Mouse (Mus musculus): ENCODE measurements around the gene Plekha6. TPM values are rescaled to one million over a fixed set of nuclear protein-coding genes. Genes with fewer than 3 reads are reported as not detected.

Gene Plekha6
- polyA plus RNA-seq, 1 experiment from 2014 or later, result 2.0 TPM

DNA sequence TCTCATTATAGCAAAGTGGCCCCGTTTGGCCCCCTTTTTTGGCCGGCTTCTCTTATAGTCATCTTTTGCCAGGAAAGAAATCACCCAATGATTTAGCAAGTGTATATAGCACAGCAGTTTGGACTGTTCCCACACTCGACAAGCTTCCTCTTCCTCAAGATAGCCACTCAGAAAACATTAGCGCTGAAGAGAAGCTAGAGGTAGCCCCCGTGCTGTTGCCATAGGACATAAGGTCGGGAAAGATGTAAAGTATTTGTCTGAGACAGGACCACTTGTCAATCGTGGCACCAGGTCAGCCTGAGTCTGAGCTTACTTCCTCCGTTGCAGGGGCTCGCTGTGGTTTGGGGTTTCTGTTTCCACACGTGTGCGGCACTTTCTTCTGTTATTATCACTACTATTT, 1.1 kb downstream of the Plekha6 start:
- Histone ChIP-seq H3K4me3 (ENCODE audit: low read depth, low read length) (no peak overlapping the region), H3K27ac (replicated peaks; ENCODE audit: low read depth, low read length) (no peak overlapping the region), H3K27me3 (ENCODE audit: control insufficient read depth, insufficient read depth, low read length) (peaks cover 30% of the 10 kb centered on the region), H3K9ac (replicated peaks; ENCODE audit: low read length) (no peak overlapping the region), H3K36me3 (replicated peaks; ENCODE audit: control insufficient read depth, insufficient read depth, low read depth, low read length) (no peaks in the 10 kb centered on the region), H3K9me3 (replicated peaks; ENCODE audit: control insufficient read depth, low read length) (no peaks in the 10 kb centered on the region), H3K4me2 (ENCODE audit: low read depth, low read length) (no peak overlapping the region; the same call in 1 of the 2 replicates), H3K4me1 (ENCODE audit: control insufficient read depth, insufficient read depth, low read length) (no peaks in the 10 kb centered on the region; the same call in 1 of the 2 replicates)
- DNase-seq (ENCODE audit: low spot score) (no peak), ATAC-seq (replicated peaks; ENCODE audit: insufficient number of reproducible peaks, low FRiP score, low TSS enrichment, low read depth) (no peak)
- WGBS, result 32% methylated on average over 11 of the region's 11 CpGs

DNA sequence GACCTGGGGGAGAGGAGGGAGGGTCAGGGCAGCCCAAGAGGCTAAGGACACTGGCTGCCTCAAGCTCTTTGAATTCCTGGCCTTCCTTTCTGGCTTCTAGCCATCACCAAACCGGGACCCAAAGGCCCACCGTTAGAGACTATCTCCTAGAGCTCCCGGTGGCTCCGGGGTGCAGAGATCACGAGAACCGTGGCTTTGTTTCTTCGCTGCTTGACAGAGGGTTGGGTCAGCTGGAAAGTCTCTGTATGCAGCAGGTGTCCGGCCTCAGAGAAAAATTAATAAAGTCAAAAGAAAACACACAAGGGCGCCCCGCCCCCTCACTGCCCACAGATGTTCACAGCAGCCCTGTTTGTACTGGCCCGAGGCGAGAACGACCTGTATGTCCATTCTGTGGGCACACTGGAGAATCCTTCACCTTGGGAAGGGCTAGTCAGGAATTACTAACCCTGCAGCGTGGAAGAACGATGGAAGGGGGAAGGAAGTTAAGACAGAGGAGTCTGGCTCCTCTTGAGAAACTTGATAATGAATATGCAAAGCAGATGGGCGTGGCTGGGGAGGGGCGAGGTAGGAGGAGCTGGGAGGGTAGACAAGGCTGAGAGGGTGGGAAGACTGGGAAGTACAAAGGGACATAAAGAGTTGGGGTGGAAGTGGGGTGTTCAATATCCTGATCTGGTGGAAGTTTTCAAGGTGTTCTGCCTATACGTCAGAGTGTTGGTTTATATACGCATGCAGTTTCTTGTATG, 4.5 kb downstream of the Plekha6 start:
- Histone ChIP-seq H3K36me3 (replicated peaks; ENCODE audit: control insufficient read depth, insufficient read depth, low read depth, low read length) (no peaks in the 10 kb centered on the region), H3K4me1 (ENCODE audit: control insufficient read depth, insufficient read depth, low read length) (no peaks in the 10 kb centered on the region; the same call in 1 of the 2 replicates), H3K4me3 (ENCODE audit: low read depth, low read length) (no peak overlapping the region), H3K27me3 (ENCODE audit: control insufficient read depth, insufficient read depth, low read length) (peaks cover 16% of the 10 kb centered on the region), H3K9me3 (replicated peaks; ENCODE audit: control insufficient read depth, low read length) (no peaks in the 10 kb centered on the region), H3K4me2 (ENCODE audit: low read depth, low read length) (no peak overlapping the region), H3K27ac (replicated peaks; ENCODE audit: low read depth, low read length) (no peak overlapping the region), H3K9ac (replicated peaks; ENCODE audit: low read length) (no peak overlapping the region)
- ATAC-seq (replicated peaks; ENCODE audit: insufficient number of reproducible peaks, low FRiP score, low TSS enrichment, low read depth) (no peak), DNase-seq (ENCODE audit: low spot score) (peak; percentile 42)
- WGBS, result 49% methylated on average over 19 of the region's 19 CpGs

DNA sequence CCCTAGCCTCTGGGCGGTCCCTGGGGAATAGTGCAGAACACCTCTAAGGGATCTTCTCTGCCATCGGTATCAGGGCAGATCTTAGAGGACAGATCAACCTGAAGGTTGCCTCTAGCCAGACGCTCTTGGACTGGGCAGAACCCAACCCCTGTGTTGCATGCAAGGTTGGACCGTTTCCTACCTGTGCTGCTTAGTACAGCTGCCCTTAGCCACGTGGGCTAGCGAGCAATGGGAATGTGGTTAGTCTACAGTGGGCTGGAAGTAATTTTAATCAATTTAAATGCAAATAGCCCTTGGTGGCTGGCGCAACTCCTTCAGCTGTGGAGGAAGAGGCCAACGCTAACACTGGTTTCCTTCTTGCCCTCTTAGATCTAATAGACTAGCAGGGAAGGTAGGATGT, 6.2 kb downstream of the Plekha6 start:
- Histone ChIP-seq H3K9ac (replicated peaks; ENCODE audit: low read length) (no peak overlapping the region; the same call in 1 of the 2 replicates), H3K4me2 (ENCODE audit: low read depth, low read length) (no peak overlapping the region), H3K36me3 (replicated peaks; ENCODE audit: control insufficient read depth, insufficient read depth, low read depth, low read length) (no peaks in the 10 kb centered on the region), H3K27me3 (ENCODE audit: control insufficient read depth, insufficient read depth, low read length) (peaks cover under 1% of the 10 kb centered on the region; the same call in 1 of the 2 replicates), H3K4me3 (ENCODE audit: low read depth, low read length) (no peak overlapping the region), H3K27ac (replicated peaks; ENCODE audit: low read depth, low read length) (no peak overlapping the region), H3K4me1 (ENCODE audit: control insufficient read depth, insufficient read depth, low read length) (no peaks in the 10 kb centered on the region), H3K9me3 (replicated peaks; ENCODE audit: control insufficient read depth, low read length) (no peaks in the 10 kb centered on the region)
- 65% methylated on average over 8 of the region's 8 CpGs for WGBS
- ATAC-seq (replicated peaks; ENCODE audit: insufficient number of reproducible peaks, low FRiP score, low TSS enrichment, low read depth) (no peak), DNase-seq (ENCODE audit: low spot score) (no peak)

GRCm38 (mm10) chr1:133171357-133171756, 7.3 kb downstream of the Plekha6 start:
- no peak for ATAC-seq (replicated peaks; ENCODE audit: insufficient number of reproducible peaks, low FRiP score, low TSS enrichment, low read depth)
- Histone ChIP-seq H3K36me3 (replicated peaks; ENCODE audit: control insufficient read depth, insufficient read depth, low read depth, low read length) (no peaks in the 10 kb centered on the region), H3K27ac (replicated peaks; ENCODE audit: low read depth, low read length) (no peak overlapping the region), H3K4me1 (ENCODE audit: control insufficient read depth, insufficient read depth, low read length) (no peaks in the 10 kb centered on the region), H3K9me3 (replicated peaks; ENCODE audit: control insufficient read depth, low read length) (no peaks in the 10 kb centered on the region), H3K27me3 (ENCODE audit: control insufficient read depth, insufficient read depth, low read length) (no peaks in the 10 kb centered on the region), H3K4me2 (ENCODE audit: low read depth, low read length) (no peak overlapping the region), H3K9ac (replicated peaks; ENCODE audit: low read length) (no peak overlapping the region), H3K4me3 (ENCODE audit: low read depth, low read length) (no peak overlapping the region)
- no peak for DNase-seq (ENCODE audit: low spot score)
- WGBS, result 84% methylated on average over 9 of the region's 9 CpGs

DNA sequence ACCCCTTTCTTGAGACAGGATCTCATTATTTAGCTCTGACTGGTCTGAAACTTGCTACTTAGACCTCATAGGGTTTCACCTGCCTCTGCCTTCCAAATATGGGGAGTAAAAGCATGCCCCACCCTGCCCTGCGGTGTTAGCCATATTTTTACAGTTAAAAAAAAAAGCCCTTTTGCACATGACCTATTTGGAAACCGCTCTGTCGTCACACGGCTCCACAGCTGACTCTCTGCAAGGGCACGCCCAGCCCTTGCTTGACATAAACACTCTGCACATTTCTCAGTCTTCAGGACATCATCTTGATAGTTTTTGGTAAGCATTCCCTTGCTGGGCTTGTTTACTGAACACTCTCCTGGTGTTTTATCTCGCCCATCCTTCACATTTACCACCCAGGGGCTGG, 11.1 kb downstream of the Plekha6 start:
- no peaks in the 10 kb centered on the region for H3K4me1 ChIP-seq (ENCODE audit: control insufficient read depth, insufficient read depth, low read length)
- ATAC-seq (replicated peaks; ENCODE audit: insufficient number of reproducible peaks, low FRiP score, low TSS enrichment, low read depth), result no peak
- no peaks in the 10 kb centered on the region for H3K9me3 ChIP-seq (replicated peaks; ENCODE audit: control insufficient read depth, low read length)
- WGBS, result 77% methylated on average over 6 of the region's 6 CpGs
- H3K9ac ChIP-seq (replicated peaks; ENCODE audit: low read length), result no peak overlapping the region
- H3K27me3 ChIP-seq (ENCODE audit: control insufficient read depth, insufficient read depth, low read length), result no peaks in the 10 kb centered on the region; the same call in 1 of the 2 replicates
- no peak overlapping the region for H3K4me2 ChIP-seq (ENCODE audit: low read depth, low read length)
- H3K4me3 ChIP-seq (ENCODE audit: low read depth, low read length), result no peak overlapping the region
- H3K36me3 ChIP-seq (replicated peaks; ENCODE audit: control insufficient read depth, insufficient read depth, low read depth, low read length), result no peaks in the 10 kb centered on the region
- no peak overlapping the region for H3K27ac ChIP-seq (replicated peaks; ENCODE audit: low read depth, low read length)
- DNase-seq (ENCODE audit: low spot score), result no peak

DNA sequence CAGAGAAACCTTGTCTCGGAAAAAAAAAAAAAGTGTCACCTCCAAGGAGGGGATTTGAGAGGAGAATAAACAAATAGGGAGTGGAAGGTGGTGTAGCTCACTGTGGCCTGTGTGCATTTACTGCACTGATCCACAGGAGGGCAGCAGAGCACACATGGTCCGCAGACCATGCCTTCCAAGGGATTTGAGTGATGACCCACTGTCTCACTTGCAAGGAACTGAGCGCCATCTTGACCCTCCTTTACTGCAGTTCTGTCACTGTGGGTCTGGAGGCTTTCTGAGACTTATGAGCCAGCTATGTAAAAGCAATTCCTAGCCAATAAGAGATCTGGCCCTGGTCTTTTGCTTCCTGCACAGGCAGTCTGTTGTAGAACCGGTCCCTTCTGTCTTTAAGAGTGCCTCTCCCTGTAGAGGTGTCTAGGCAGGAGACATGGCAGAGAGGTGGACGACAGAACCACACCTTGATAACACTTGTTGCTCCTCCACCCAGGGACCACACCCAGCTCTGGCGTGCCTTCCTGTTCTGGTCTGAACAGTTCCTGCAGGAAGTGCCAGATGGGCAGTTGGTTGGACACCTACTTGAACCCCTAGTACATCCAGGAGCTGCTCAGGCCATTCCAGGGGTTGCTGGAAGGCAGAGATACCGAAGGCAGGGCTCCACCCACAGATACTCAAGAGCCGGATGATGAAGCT, 13.6 kb downstream of the Plekha6 start:
- peaks cover 11% of the 10 kb centered on the region for H3K27me3 ChIP-seq (ENCODE audit: control insufficient read depth, insufficient read depth, low read length)
- no peak overlapping the region for H3K27ac ChIP-seq (replicated peaks; ENCODE audit: low read depth, low read length)
- no peak overlapping the region for H3K4me3 ChIP-seq (ENCODE audit: low read depth, low read length)
- no peaks in the 10 kb centered on the region for H3K36me3 ChIP-seq (replicated peaks; ENCODE audit: control insufficient read depth, insufficient read depth, low read depth, low read length)
- peak; percentile 76 for DNase-seq (ENCODE audit: low spot score)
- H3K4me1 ChIP-seq (ENCODE audit: control insufficient read depth, insufficient read depth, low read length), result no peaks in the 10 kb centered on the region; the same call in 1 of the 2 replicates
- no peaks in the 10 kb centered on the region for H3K9me3 ChIP-seq (replicated peaks; ENCODE audit: control insufficient read depth, low read length)
- 52% methylated on average over 8 of the region's 8 CpGs for WGBS
- ATAC-seq (replicated peaks; ENCODE audit: insufficient number of reproducible peaks, low FRiP score, low TSS enrichment, low read depth), result no peak
- no peak overlapping the region for H3K4me2 ChIP-seq (ENCODE audit: low read depth, low read length)
- no peak overlapping the region for H3K9ac ChIP-seq (replicated peaks; ENCODE audit: low read length)

GRCm38 (mm10) chr1:133178732-133179440, 14.9 kb downstream of the Plekha6 start:
- Histone ChIP-seq H3K4me1 (ENCODE audit: control insufficient read depth, insufficient read depth, low read length) (no peaks in the 10 kb centered on the region; the same call in 1 of the 2 replicates), H3K9me3 (replicated peaks; ENCODE audit: control insufficient read depth, low read length) (no peaks in the 10 kb centered on the region), H3K27ac (replicated peaks; ENCODE audit: low read depth, low read length) (no peak overlapping the region), H3K4me2 (ENCODE audit: low read depth, low read length) (no peak overlapping the region), H3K4me3 (ENCODE audit: low read depth, low read length) (no peak overlapping the region), H3K9ac (replicated peaks; ENCODE audit: low read length) (no peak overlapping the region), H3K27me3 (ENCODE audit: control insufficient read depth, insufficient read depth, low read length) (peaks cover 15% of the 10 kb centered on the region), H3K36me3 (replicated peaks; ENCODE audit: control insufficient read depth, insufficient read depth, low read depth, low read length) (no peaks in the 10 kb centered on the region)
- DNase-seq (ENCODE audit: low spot score) (no peak), ATAC-seq (replicated peaks; ENCODE audit: insufficient number of reproducible peaks, low FRiP score, low TSS enrichment, low read depth) (no peak)
- WGBS, result 82% methylated on average over 11 of the region's 11 CpGs
